Mouse (Mus musculus): ENCODE measurements at regions not wholly inside any gene's neighbourhood (a gene's known extent, or its start where the extent isn't known, plus 50 kb on each side); places are given as distances from the start of the nearest gene placed in this dataset.
"Not testable (repeated sequence)": the region's sequence is repeated elsewhere in the genome, so short reads cannot be mapped to it uniquely, and the experiment has no call there.

DNA sequence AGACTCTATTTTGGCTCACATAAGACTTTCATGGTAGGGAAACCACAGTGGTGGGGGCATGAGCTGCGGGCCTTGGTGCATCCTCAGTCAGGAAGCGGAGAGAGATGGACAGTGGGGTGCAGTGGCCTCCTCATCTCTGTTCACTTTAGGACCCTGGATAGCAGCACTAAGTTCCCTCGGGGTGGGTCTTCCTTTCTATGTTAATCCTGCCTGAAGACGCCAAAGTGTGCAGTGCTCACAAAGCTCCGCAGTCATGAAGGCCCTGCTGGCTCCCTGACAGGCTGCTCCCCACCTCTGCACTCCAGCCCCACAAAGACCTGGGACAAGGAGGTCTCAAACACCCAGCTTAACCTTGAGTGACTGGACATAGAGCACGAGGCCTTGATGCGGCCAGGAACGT is 56.8 kb downstream of the Sox1 start:
- H3K36me3 ChIP-seq (ENCODE audit: control insufficient read depth, insufficient read depth, low read length) = no peaks in the 10 kb centered on the region
- no peak overlapping the region for H3K9ac ChIP-seq (ENCODE audit: low read length)
- WGBS = 52% methylated on average over 8 of the region's 8 CpGs
- no peak overlapping the region for H3K4me2 ChIP-seq (ENCODE audit: low read depth, low read length)
- no peak overlapping the region for H3K4me3 ChIP-seq (ENCODE audit: low read length)
- no peak overlapping the region for H3K27ac ChIP-seq (ENCODE audit: low read length)
- H3K9me3 ChIP-seq (ENCODE audit: control insufficient read depth, low read length) = no peaks in the 10 kb centered on the region
- no peak for ATAC-seq (ENCODE audit: low read depth)
- no peaks in the 10 kb centered on the region for H3K4me1 ChIP-seq (replicated peaks; ENCODE audit: control insufficient read depth, insufficient read depth, low read length)
- H3K27me3 ChIP-seq (ENCODE audit: control insufficient read depth, insufficient read depth, low read depth, low read length) = peaks cover 11% of the 10 kb centered on the region

GRCm38 (mm10) chr8:12455376-12455775 is 60.3 kb downstream of the Sox1 start:
- not testable (repeated sequence) for ATAC-seq (ENCODE audit: low read depth)

GRCm38 (mm10) chr8:12456326-12456725 is 61.2 kb downstream of the Sox1 start:
- WGBS = 77% methylated on average over 1 of the region's 1 CpGs

More at GRCm38 (mm10) chr8:12455376-12455775, 60.3 kb downstream of the Sox1 start:
- H3K4me3 ChIP-seq (ENCODE audit: low read length); H3K9ac ChIP-seq (ENCODE audit: low read length); H3K4me2 ChIP-seq (ENCODE audit: low read depth, low read length); H3K27me3 ChIP-seq (ENCODE audit: control insufficient read depth, insufficient read depth, low read depth, low read length); H3K9me3 ChIP-seq (ENCODE audit: control insufficient read depth, low read length); H3K36me3 ChIP-seq (ENCODE audit: control insufficient read depth, insufficient read depth, low read length); H3K27ac ChIP-seq (ENCODE audit: low read length); H3K4me1 ChIP-seq (replicated peaks; ENCODE audit: control insufficient read depth, insufficient read depth, low read length): not testable (repeated sequence)
- 85% methylated on average over 3 of the region's 3 CpGs for WGBS

GRCm38 (mm10) chr8:12457015-12457414 is 61.9 kb downstream of the Sox1 start:
- no peak for ATAC-seq (ENCODE audit: low read depth)
- WGBS = 58% methylated on average over 7 of the region's 7 CpGs
- no peaks in the 10 kb centered on the region for H3K4me1 ChIP-seq (replicated peaks; ENCODE audit: control insufficient read depth, insufficient read depth, low read length)
- H3K27ac ChIP-seq (ENCODE audit: low read length) = no peak overlapping the region
- H3K36me3 ChIP-seq (ENCODE audit: control insufficient read depth, insufficient read depth, low read length) = no peaks in the 10 kb centered on the region
- no peak overlapping the region for H3K4me3 ChIP-seq (ENCODE audit: low read length)
- no peaks in the 10 kb centered on the region for H3K9me3 ChIP-seq (ENCODE audit: control insufficient read depth, low read length)
- no peak overlapping the region for H3K4me2 ChIP-seq (ENCODE audit: low read depth, low read length)
- H3K27me3 ChIP-seq (ENCODE audit: control insufficient read depth, insufficient read depth, low read depth, low read length) = no peaks in the 10 kb centered on the region
- no peak overlapping the region for H3K9ac ChIP-seq (ENCODE audit: low read length)

More at GRCm38 (mm10) chr8:12456326-12456725, 61.2 kb downstream of the Sox1 start:
- no peaks in the 10 kb centered on the region for H3K9me3 ChIP-seq (ENCODE audit: control insufficient read depth, low read length)
- no peak overlapping the region for H3K27ac ChIP-seq (ENCODE audit: low read length)
- H3K4me3 ChIP-seq (ENCODE audit: low read length) = no peak overlapping the region
- no peaks in the 10 kb centered on the region for H3K4me1 ChIP-seq (replicated peaks; ENCODE audit: control insufficient read depth, insufficient read depth, low read length)
- no peaks in the 10 kb centered on the region for H3K36me3 ChIP-seq (ENCODE audit: control insufficient read depth, insufficient read depth, low read length)
- H3K27me3 ChIP-seq (ENCODE audit: control insufficient read depth, insufficient read depth, low read depth, low read length) = no peaks in the 10 kb centered on the region
- H3K9ac ChIP-seq (ENCODE audit: low read length) = no peak overlapping the region
- no peak for ATAC-seq (ENCODE audit: low read depth)
- H3K4me2 ChIP-seq (ENCODE audit: low read depth, low read length) = no peak overlapping the region

DNA sequence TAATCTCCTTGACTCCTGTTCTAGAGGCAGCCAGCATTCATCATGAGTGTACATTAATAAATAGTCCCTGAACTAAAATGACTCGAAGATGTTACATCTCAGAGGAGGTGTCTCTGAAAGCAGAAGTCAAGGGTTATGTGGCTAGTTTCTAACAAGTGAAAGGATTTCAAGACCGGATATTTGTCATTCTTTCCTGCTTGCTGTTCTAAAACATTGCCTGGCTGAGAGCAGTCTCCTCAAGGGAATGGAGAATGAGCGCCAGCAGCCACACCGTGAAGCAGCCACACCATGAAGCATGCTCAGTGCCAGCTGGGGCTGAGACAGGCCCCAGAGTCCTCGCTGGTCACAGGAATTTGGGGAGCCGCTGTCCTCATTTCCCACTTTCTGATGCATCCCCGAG is 71.8 kb downstream of the Sox1 start:
- Histone ChIP-seq H3K4me3 (ENCODE audit: low read length) (no peak overlapping the region), H3K27me3 (ENCODE audit: control insufficient read depth, insufficient read depth, low read depth, low read length) (no peaks in the 10 kb centered on the region; the same call in 1 of the 2 replicates), H3K4me1 (replicated peaks; ENCODE audit: control insufficient read depth, insufficient read depth, low read length) (no peaks in the 10 kb centered on the region), H3K9me3 (ENCODE audit: control insufficient read depth, low read length) (no peaks in the 10 kb centered on the region), H3K4me2 (ENCODE audit: low read depth, low read length) (no peak overlapping the region), H3K36me3 (ENCODE audit: control insufficient read depth, insufficient read depth, low read length) (no peaks in the 10 kb centered on the region), H3K27ac (ENCODE audit: low read length) (no peak overlapping the region), H3K9ac (ENCODE audit: low read length) (no peak overlapping the region)
- WGBS = 66% methylated on average over 7 of the region's 7 CpGs
- no peak for ATAC-seq (ENCODE audit: low read depth)

DNA sequence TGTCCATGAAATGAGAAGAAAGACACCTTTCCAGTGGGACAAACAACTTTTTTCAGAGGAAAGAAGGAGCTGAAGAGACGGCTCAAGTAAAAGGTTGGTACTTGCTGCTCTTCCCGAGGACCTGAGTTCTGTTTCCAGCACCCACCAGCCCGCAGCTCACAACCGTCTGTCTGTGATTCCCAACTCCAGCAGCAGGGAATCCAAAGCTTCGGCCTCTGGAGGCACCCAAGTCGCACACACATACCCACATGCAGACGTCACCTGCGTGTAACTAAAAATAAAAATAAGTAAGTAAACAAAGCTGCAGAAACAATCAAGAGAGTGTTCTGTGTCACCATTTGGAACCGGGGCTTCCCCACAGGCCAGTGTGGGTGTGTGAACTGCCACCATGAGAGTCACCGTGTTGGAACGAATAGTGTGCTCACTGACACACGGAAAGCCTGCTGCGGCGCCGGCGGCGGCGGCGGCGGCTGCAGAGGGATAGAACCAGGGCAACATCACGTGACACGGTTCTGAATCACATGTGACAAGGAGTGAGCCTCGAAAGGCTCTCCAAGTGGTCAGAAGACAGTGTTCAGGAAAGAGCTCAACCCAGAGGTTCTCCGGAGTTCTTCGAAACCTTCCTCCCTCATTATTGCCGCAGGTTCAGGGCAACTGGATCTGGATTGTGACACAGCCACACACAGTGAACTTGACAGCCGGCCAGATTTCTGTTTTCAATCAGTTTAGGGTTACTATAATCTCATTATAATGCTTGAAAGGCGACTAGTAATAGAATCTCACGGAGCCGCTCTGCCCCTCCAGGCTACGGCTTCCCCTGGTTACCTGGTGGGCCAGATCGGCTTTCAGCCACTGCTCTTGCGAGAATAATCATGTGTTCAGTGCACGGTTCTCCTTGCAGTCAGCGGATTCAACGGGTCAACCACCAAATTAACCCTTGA is 72.6 kb downstream of the Sox1 start:
- H3K4me2 ChIP-seq (ENCODE audit: low read depth, low read length) = no peak overlapping the region
- no peaks in the 10 kb centered on the region for H3K36me3 ChIP-seq (ENCODE audit: control insufficient read depth, insufficient read depth, low read length)
- H3K4me3 ChIP-seq (ENCODE audit: low read length) = no peak overlapping the region
- H3K9me3 ChIP-seq (ENCODE audit: control insufficient read depth, low read length) = no peaks in the 10 kb centered on the region
- no peak overlapping the region for H3K27ac ChIP-seq (ENCODE audit: low read length)
- ATAC-seq (ENCODE audit: low read depth) = no peak
- 71% methylated on average over 36 of the region's 36 CpGs for WGBS
- no peaks in the 10 kb centered on the region for H3K4me1 ChIP-seq (replicated peaks; ENCODE audit: control insufficient read depth, insufficient read depth, low read length)
- H3K9ac ChIP-seq (ENCODE audit: low read length) = no peak overlapping the region
- H3K27me3 ChIP-seq (ENCODE audit: control insufficient read depth, insufficient read depth, low read depth, low read length) = peaks cover 2% of the 10 kb centered on the region; the same call in 1 of the 2 replicates

- no peak for ATAC-seq (ENCODE audit: low read depth)
- Histone ChIP-seq H3K27me3 (ENCODE audit: control insufficient read depth, insufficient read depth, low read depth, low read length) (peaks cover 44% of the 10 kb centered on the region), H3K4me2 (ENCODE audit: low read depth, low read length) (peak overlapping the region; percentile 58), H3K4me1 (replicated peaks; ENCODE audit: control insufficient read depth, insufficient read depth, low read length) (no peaks in the 10 kb centered on the region), H3K4me3 (ENCODE audit: low read length) (peak overlapping the region; percentile 38), H3K9ac (ENCODE audit: low read length) (peak overlapping the region; percentile 26; the same call in 1 of the 2 replicates), H3K9me3 (ENCODE audit: control insufficient read depth, low read length) (no peaks in the 10 kb centered on the region), H3K27ac (ENCODE audit: low read length) (no peak overlapping the region), H3K36me3 (ENCODE audit: control insufficient read depth, insufficient read depth, low read length) (no peaks in the 10 kb centered on the region)
- 8% methylated on average over 39 of the region's 39 CpGs for WGBS
Observed at GRCm38 (mm10) chr8:12477449-12478401, 82.6 kb downstream of the Sox1 start.

GRCm38 (mm10) chr8:12481918-12482317 is 86.8 kb downstream of the Sox1 start:
- H3K4me1 ChIP-seq (replicated peaks; ENCODE audit: control insufficient read depth, insufficient read depth, low read length) = 0 out of 2 replicates have a peak, but pooled peaks cover 2% of the 10 kb centered on the region
- peaks cover 33% of the 10 kb centered on the region for H3K27me3 ChIP-seq (ENCODE audit: control insufficient read depth, insufficient read depth, low read depth, low read length)
- no peak overlapping the region for H3K4me3 ChIP-seq (ENCODE audit: low read length)
- no peaks in the 10 kb centered on the region for H3K36me3 ChIP-seq (ENCODE audit: control insufficient read depth, insufficient read depth, low read length)
- ATAC-seq (ENCODE audit: low read depth) = no peak
- H3K9me3 ChIP-seq (ENCODE audit: control insufficient read depth, low read length) = no peaks in the 10 kb centered on the region
- no peak overlapping the region for H3K4me2 ChIP-seq (ENCODE audit: low read depth, low read length)
- no peak overlapping the region for H3K9ac ChIP-seq (ENCODE audit: low read length)
- no peak overlapping the region for H3K27ac ChIP-seq (ENCODE audit: low read length)
- WGBS = 81% methylated on average over 14 of the region's 14 CpGs

DNA sequence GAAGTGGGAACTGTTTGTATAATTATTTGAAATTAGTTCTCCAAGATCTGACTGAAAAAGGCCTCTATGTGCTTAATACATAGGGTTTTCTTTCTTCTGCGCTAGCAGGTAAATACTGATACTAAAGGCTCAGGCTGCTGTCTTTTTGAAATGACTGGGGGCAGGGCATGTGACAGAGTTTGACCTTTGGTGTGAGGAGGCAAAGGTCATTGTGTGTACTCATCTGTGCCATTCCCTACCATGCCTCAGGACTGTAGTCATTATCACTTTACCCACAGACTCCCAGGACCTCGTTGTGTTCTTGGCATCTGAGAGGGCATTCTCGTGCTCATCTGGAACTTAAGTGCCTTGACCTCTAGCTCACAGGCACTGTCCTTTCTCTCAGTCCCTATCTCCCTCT is 88.5 kb downstream of the Sox1 start:
- 0 out of 2 replicates have a peak, but pooled peaks cover 3% of the 10 kb centered on the region for H3K4me1 ChIP-seq (replicated peaks; ENCODE audit: control insufficient read depth, insufficient read depth, low read length)
- 71% methylated on average over 3 of the region's 3 CpGs for WGBS

More for the DNA sequence above, 88.5 kb downstream of the Sox1 start:
- Histone ChIP-seq H3K4me2 (ENCODE audit: low read depth, low read length) (no peak overlapping the region), H3K9ac (ENCODE audit: low read length) (no peak overlapping the region), H3K36me3 (ENCODE audit: control insufficient read depth, insufficient read depth, low read length) (no peaks in the 10 kb centered on the region), H3K27ac (ENCODE audit: low read length) (no peak overlapping the region), H3K4me3 (ENCODE audit: low read length) (no peak overlapping the region), H3K9me3 (ENCODE audit: control insufficient read depth, low read length) (no peaks in the 10 kb centered on the region), H3K27me3 (ENCODE audit: control insufficient read depth, insufficient read depth, low read depth, low read length) (peaks cover 19% of the 10 kb centered on the region)
- ATAC-seq (ENCODE audit: low read depth) = no peak
